Mouse (Mus musculus) hindbrain, embryonic 12.5 days (tissue): ENCODE results near the gene Pi4ka. TPM values are rescaled to one million over a fixed set of nuclear protein-coding genes. Genes with fewer than 3 reads are reported as not detected.

ENCODE experiments used
- ATAC-seq: fragments of 200-750 bp; cut with Nextera tagmentation; 2 replicates; pipeline ENCODE4 v1.8.0; 2017; ENCODE audit warnings: moderate TSS enrichment; ENCODE audit not compliant: low FRiP score
- H3K27ac ChIP-seq: fragments of 300-500 bp; sonication (generic); 2 replicates; pipeline ENCODE4 v1.5.1; 2016; ENCODE audit warnings: mild to moderate bottlenecking
- H3K27me3 ChIP-seq: fragments of 300-500 bp; sonication (generic); 2 replicates; pipeline ENCODE4 v1.6.1; 2016; ENCODE audit warnings: mild to moderate bottlenecking
- H3K36me3 ChIP-seq: fragments of 300-500 bp; sonication (generic); 2 replicates; pipeline ENCODE4 v1.6.1; 2016; ENCODE audit warnings: mild to moderate bottlenecking
- H3K4me1 ChIP-seq: fragments of 300-500 bp; sonication (generic); 2 replicates; pipeline ENCODE4 v1.6.1; 2016
- H3K4me2 ChIP-seq: fragments of 300-500 bp; sonication (generic); replicated peaks from 2 replicates; pipeline ENCODE4 v1.6.1; 2016; ENCODE audit warnings: mild to moderate bottlenecking
- H3K4me3 ChIP-seq: fragments of 300-500 bp; sonication (generic); 2 replicates; pipeline ENCODE4 v1.5.1; 2016; ENCODE audit warnings: mild to moderate bottlenecking
- H3K9ac ChIP-seq: fragments of 300-500 bp; sonication (generic); 2 replicates; pipeline ENCODE4 v1.6.1; 2016; ENCODE audit warnings: mild to moderate bottlenecking, moderate library complexity
- H3K9me3 ChIP-seq: fragments of 300-500 bp; sonication (generic); replicated peaks from 2 replicates; pipeline ENCODE4 v1.6.1; 2016; ENCODE audit warnings: mild to moderate bottlenecking
- WGBS: fragments of 180-500 bp; shearing (Covaris S2); methylation state at CpG from one replicate; pipeline ENCODE4 v1.1.7; 2016; 5-methylcytosine and 5-hydroxymethylcytosine counted together
- polyA plus RNA-seq: library from polyadenylated mRNA; unstranded; fragments of >200 nt; fragmentation: Nextera tagmentation; extraction: Ambion mirVana; gene quantifications from 2 replicates; pipeline ENCODE4 v1.2.1, GENCODE M21; 2016

Pi4ka gene
- polyA plus RNA-seq, 1 experiment from 2014 or later, result 64.8 TPM

DNA sequence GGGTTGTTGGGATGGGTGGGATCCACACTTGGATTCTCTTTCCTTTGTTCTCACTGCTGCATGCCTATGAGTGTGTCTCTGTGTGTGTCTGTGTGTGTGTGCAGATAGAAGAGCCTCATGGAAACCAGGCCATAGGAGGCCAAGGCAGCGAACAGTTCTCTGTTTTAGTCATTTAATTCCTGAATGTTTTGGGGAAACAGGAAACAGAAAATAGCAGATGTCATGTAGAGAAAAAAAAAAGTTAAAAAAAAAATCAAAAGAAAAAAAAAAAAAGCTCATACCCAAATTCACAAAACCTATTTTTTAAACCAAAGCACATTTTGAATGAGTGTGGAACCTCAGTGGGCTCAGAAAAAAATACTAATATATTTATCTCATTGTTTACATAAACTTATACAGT, 144.8 kb downstream of the Pi4ka start:
- no peak overlapping the region for H3K9ac ChIP-seq
- no peak overlapping the region for H3K27ac ChIP-seq
- H3K9me3 ChIP-seq, result no peaks in the 10 kb centered on the region
- WGBS, result 91% methylated on average over 1 of the region's 1 CpGs
- H3K4me2 ChIP-seq, result no peak overlapping the region
- ATAC-seq, result no peak
- no peak overlapping the region for H3K4me3 ChIP-seq
- no peaks in the 10 kb centered on the region for H3K4me1 ChIP-seq
- H3K36me3 ChIP-seq, result peaks cover 55% of the 10 kb centered on the region
- no peaks in the 10 kb centered on the region for H3K27me3 ChIP-seq

DNA sequence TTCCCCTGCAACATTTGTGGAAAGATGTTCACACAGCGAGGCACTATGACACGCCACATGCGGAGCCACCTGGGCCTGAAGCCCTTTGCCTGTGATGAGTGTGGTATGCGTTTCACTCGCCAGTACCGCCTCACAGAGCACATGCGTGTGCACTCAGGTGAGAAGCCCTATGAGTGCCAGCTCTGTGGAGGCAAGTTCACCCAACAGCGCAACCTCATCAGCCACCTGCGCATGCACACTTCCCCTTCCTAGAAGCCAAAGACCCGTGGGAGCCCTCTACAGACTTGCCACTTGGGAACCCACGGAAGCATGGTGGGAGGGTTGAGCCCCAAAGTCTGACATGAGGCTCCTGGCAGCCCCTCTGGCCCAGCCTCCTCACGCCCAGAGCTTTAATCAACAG, 147.2 kb downstream of the Pi4ka start:
- Histone ChIP-seq H3K4me2 (no peak overlapping the region), H3K36me3 (peaks cover 60% of the 10 kb centered on the region), H3K27ac (no peak overlapping the region), H3K9ac (no peak overlapping the region), H3K4me1 (peaks cover 8% of the 10 kb centered on the region), H3K27me3 (no peaks in the 10 kb centered on the region), H3K9me3 (no peaks in the 10 kb centered on the region), H3K4me3 (no peak overlapping the region)
- 92% methylated on average over 12 of the region's 12 CpGs for WGBS
- no peak for ATAC-seq

DNA sequence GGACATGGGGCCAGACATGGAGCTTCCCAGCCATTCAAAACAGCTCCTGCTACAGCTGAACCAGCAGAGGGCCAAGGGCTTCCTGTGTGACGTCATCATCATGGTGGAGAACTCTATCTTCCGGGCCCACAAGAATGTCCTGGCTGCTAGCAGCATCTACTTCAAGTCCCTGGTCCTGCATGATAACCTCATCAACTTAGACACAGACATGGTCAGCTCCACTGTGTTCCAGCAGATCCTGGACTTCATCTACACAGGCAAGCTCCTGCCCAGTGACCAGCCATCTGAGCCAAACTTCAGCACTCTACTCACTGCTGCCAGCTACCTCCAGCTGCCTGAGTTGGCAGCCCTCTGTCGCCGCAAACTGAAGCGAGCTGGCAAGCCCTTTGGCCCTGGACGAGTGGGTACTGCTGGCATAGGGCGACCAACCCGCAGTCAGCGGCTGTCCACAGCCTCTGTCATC, 148.7 kb downstream of the Pi4ka start:
- WGBS, result 95% methylated on average over 9 of the region's 9 CpGs
- H3K36me3 ChIP-seq, result peaks cover 59% of the 10 kb centered on the region
- ATAC-seq, result no peak
- no peaks in the 10 kb centered on the region for H3K27me3 ChIP-seq
- peaks cover 23% of the 10 kb centered on the region for H3K4me1 ChIP-seq
- H3K4me3 ChIP-seq, result no peak overlapping the region
- no peak overlapping the region for H3K27ac ChIP-seq
- no peak overlapping the region for H3K4me2 ChIP-seq
- no peak overlapping the region for H3K9ac ChIP-seq
- H3K9me3 ChIP-seq, result no peaks in the 10 kb centered on the region

DNA sequence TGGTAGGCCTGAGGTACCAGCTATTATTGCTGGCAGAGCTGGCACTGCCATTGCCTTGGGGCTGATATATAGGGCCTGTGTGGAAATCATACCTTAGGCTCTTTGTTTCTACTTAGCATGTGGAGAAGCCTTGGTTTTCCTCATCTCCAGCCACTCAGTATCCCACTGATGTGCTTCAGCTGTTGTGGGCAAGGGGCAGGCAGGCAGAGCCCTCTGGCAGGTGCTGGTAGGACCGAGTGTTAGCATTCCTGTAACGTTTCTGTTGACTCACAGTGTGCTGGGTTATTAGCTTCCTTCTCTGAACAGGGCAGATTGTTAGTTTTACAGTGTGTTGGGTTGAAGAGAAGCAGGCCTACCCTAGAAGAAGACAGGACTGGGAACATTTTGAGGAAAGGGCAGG, 150.8 kb downstream of the Pi4ka start:
- Histone ChIP-seq H3K27me3 (no peaks in the 10 kb centered on the region), H3K36me3 (peaks cover 40% of the 10 kb centered on the region), H3K4me1 (peaks cover 36% of the 10 kb centered on the region), H3K4me2 (no peak overlapping the region), H3K9ac (no peak overlapping the region), H3K27ac (0 out of 2 replicates have a peak overlapping the region, but pooled peaks have one; percentile 3), H3K4me3 (no peak overlapping the region), H3K9me3 (no peaks in the 10 kb centered on the region)
- 86% methylated on average over 2 of the region's 2 CpGs for WGBS
- ATAC-seq, result no peak

DNA sequence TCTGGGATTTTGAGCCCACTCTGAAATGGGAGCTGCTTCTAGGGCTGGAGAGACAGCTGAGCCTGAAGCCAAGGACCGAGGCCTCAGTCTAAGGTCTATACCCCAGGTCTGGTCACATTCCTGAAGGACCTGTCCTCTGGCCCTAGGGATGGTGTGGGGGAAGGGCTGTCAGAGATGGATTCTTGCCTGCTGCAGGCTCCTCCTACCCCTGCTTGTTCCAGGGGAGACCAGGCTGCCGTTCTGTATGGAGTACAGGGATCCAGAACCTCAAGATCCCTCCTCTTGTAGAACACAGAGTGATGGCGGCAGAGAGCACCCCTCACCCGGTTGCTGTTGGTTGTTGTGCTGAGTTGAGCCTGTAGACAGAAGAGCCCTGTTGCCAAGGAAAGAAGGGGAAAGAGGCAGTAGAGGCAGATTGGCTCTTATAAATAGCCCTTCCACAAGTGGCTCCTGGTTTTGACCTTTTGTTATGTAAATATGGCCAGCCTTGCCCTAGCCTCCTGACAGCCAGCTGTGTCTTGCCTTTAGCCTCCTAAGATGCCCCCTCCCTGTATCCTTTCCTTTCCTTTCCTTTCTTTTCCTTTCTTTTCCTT, 152.0 kb downstream of the Pi4ka start:
- WGBS, result 22% methylated on average over 4 of the region's 4 CpGs
- H3K36me3 ChIP-seq, result peaks cover 29% of the 10 kb centered on the region
- H3K27me3 ChIP-seq, result no peaks in the 10 kb centered on the region
- no peak overlapping the region for H3K4me3 ChIP-seq
- H3K9ac ChIP-seq, result 0 out of 2 replicates have a peak overlapping the region, but pooled peaks have one; percentile 9
- peaks cover 36% of the 10 kb centered on the region for H3K4me1 ChIP-seq
- ATAC-seq, result no peak
- H3K4me2 ChIP-seq, result no peak overlapping the region; the same call in 1 of the 2 replicates
- H3K9me3 ChIP-seq, result no peaks in the 10 kb centered on the region
- peak overlapping the region; percentile 35; the same call in 1 of the 2 replicates for H3K27ac ChIP-seq

DNA sequence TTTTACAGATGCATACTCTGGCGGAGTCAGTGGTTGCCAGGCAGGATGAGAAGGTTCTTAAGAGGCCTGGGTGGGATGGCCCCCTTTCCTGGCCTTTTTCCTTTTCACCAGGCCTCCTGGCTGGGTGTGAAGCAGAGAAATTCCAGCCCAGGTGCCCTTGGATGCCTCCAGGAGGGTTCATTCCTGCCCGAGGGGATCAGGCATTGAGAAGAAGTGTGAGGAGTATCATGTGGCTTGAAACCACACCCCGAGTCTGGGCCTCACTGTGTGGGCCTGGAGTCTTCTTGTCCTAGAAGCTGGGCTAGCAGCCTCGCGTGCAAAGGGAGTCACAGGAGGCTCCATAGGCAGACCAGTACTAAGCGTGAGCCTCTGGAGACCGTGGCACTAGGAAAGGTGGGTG, 153.3 kb downstream of the Pi4ka start:
- no peaks in the 10 kb centered on the region for H3K27me3 ChIP-seq
- no peak overlapping the region for H3K4me3 ChIP-seq
- WGBS, result 61% methylated on average over 7 of the region's 7 CpGs
- no peaks in the 10 kb centered on the region for H3K9me3 ChIP-seq
- no peak for ATAC-seq
- no peak overlapping the region for H3K4me2 ChIP-seq
- H3K9ac ChIP-seq, result no peak overlapping the region
- peaks cover 16% of the 10 kb centered on the region for H3K36me3 ChIP-seq
- peaks cover 36% of the 10 kb centered on the region for H3K4me1 ChIP-seq
- no peak overlapping the region for H3K27ac ChIP-seq

DNA sequence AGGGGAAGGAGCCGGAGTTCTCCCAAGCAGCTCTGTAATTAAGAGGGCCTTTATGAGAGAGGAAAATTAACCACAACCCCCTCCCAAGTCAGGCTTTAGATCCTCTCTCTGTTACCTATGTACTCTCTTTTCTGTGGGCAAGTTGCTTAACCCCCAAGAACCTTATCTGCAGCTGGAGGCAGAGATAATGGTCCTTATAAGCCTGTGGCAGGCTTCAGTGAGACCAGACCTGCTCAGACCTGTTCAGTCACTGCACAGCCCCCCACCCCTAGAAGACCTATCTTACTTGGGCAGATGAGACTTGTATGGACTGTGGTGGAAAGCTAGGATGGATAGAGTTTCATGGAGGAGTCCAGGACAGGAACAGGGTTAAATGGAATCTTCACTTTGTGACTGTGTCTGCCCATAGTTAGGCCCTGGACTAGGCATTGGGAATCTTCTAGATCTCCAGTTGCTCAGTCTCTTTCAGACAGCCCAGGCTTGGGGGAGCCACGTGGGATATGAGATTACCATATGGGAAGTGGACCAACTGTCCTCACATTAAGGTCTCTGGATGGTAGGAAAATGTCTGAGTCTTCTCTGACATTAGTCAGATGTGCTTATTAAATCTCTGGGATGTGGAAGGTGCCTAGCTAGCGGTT, 153.9 kb downstream of the Pi4ka start:
- Histone ChIP-seq H3K27ac (no peak overlapping the region), H3K4me1 (peaks cover 36% of the 10 kb centered on the region), H3K27me3 (no peaks in the 10 kb centered on the region), H3K9me3 (no peaks in the 10 kb centered on the region), H3K9ac (no peak overlapping the region), H3K4me3 (no peak overlapping the region), H3K4me2 (no peak overlapping the region), H3K36me3 (peaks cover 10% of the 10 kb centered on the region)
- 80% methylated on average over 3 of the region's 3 CpGs for WGBS
- ATAC-seq, result no peak

DNA sequence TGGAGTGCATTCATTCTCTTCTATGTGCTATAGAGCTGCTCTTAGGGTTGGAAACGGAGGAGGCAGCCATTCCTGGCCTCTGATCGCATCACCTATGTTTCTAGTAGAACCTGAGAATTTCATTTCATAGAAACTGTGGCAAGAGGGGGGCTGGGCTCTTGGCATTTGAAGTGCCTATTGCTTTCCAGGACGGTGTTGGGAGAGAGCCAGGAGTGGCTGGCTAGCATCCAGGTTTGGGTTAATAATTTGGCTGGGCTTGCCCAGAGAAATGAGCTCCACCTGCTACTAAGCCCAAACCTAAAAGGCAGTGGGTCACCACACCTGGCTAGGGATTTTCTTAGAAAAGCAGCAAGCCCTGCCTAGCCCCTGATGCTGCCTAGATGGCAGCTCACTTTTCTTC, 154.6 kb downstream of the Pi4ka start:
- Histone ChIP-seq H3K4me2 (no peak overlapping the region), H3K4me1 (peaks cover 36% of the 10 kb centered on the region), H3K9me3 (no peaks in the 10 kb centered on the region), H3K27ac (no peak overlapping the region), H3K4me3 (no peak overlapping the region), H3K36me3 (peaks cover 5% of the 10 kb centered on the region; the same call in 1 of the 2 replicates), H3K9ac (no peak overlapping the region), H3K27me3 (no peaks in the 10 kb centered on the region)
- no peak for ATAC-seq
- 74% methylated on average over 3 of the region's 3 CpGs for WGBS

DNA sequence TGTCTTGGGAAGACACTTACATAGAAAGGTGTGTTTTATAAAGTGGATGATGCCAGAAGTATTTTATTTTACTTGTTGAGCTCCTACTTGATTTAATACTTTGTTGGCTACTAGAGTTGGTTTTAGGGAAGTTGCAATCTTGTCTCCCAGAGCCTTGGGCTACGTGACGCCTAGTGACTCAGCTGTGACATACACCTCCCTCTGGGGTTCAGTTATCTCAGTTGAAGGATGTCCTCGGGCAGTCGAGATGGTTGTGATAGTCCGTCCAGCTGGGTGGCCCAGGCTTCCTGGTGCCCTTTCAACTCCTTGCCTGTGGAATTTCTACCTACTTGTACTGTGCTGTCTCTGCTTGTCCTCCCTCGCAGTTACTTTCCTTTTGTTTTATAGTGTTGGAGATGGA, 157.0 kb downstream of the Pi4ka start:
- WGBS, result 71% methylated on average over 6 of the region's 6 CpGs
- Histone ChIP-seq H3K4me3 (no peak overlapping the region), H3K36me3 (no peaks in the 10 kb centered on the region), H3K9ac (no peak overlapping the region), H3K27ac (no peak overlapping the region), H3K27me3 (no peaks in the 10 kb centered on the region), H3K9me3 (no peaks in the 10 kb centered on the region), H3K4me1 (peaks cover 30% of the 10 kb centered on the region), H3K4me2 (no peak overlapping the region)
- ATAC-seq, result no peak

DNA sequence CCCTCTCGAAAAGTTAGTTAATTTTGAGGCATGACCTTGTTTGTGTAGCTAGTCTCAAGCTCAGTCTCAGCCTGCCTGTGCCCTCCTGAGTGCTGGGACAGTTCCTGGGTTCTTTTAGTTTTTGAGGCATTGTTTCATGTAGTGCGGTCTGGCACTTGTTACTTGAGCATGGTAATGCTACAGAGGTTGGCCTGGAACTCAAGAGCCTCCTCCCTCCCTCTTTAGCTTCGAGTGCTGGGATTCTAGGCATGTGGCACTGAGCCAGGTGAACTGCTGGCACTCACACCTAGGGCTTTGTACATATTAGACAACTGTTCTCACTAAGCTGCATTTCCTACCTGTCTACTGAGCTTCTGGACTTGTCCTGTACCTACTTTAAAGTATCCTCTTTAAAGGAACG, 158.4 kb downstream of the Pi4ka start:
- no peaks in the 10 kb centered on the region for H3K9me3 ChIP-seq
- no peak overlapping the region for H3K9ac ChIP-seq
- H3K27ac ChIP-seq, result no peak overlapping the region
- no peak overlapping the region for H3K4me2 ChIP-seq
- ATAC-seq, result no peak
- no peak overlapping the region for H3K4me3 ChIP-seq
- WGBS, result 85% methylated on average over 4 of the region's 4 CpGs
- H3K4me1 ChIP-seq, result peaks cover 16% of the 10 kb centered on the region
- no peaks in the 10 kb centered on the region for H3K36me3 ChIP-seq
- no peaks in the 10 kb centered on the region for H3K27me3 ChIP-seq

DNA sequence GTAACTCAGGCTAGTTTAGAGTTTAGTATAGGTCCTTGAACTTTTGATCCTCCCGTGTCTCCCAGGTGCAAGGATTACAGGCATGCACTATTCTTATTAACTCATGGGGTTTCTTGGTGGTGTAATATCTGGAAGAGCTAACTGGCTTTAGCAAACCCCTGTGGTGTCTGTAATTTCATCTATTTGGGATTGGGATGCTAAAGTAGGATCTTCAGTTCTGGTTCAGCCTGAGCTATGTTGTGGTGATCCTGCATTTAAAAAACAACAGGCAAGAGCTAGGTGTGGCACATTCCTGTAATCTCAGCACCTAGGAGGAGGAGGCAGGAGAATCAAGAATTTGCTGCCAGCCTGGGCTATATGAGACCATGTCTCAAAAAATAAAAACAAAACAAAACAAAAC, 161.1 kb downstream of the Pi4ka start:
- no peak overlapping the region for H3K9ac ChIP-seq
- no peak overlapping the region for H3K27ac ChIP-seq
- no peak for ATAC-seq
- 95% methylated on average over 1 of the region's 1 CpGs for WGBS
- H3K4me2 ChIP-seq, result no peak overlapping the region
- H3K4me3 ChIP-seq, result no peak overlapping the region
- H3K4me1 ChIP-seq, result no peaks in the 10 kb centered on the region
- no peaks in the 10 kb centered on the region for H3K36me3 ChIP-seq
- H3K27me3 ChIP-seq, result no peaks in the 10 kb centered on the region
- no peaks in the 10 kb centered on the region for H3K9me3 ChIP-seq

DNA sequence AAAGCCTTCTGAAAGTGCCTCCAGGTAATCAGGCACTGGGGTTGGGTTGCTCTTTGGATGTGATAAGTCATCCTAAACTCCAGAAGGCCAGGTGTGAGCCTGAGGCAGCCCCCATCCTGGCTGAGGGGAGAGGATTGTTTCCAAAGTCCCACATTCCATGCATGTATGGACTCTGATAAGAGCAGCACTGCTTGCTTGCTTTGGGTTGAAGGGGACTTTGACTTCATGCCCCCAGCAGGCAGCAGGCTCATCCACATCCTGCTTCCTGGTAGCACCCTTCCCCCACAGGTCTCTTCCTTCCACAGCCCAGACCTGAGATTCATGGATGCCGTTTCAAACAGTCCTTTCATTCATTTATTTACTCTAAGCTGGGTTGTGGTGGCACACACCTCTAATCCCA, 162.4 kb downstream of the Pi4ka start:
- Histone ChIP-seq H3K36me3 (no peaks in the 10 kb centered on the region), H3K27me3 (no peaks in the 10 kb centered on the region), H3K4me2 (no peak overlapping the region), H3K27ac (no peak overlapping the region), H3K9me3 (no peaks in the 10 kb centered on the region), H3K4me1 (peaks cover 12% of the 10 kb centered on the region), H3K9ac (no peak overlapping the region), H3K4me3 (no peak overlapping the region)
- no peak for ATAC-seq
- 76% methylated on average over 1 of the region's 1 CpGs for WGBS

DNA sequence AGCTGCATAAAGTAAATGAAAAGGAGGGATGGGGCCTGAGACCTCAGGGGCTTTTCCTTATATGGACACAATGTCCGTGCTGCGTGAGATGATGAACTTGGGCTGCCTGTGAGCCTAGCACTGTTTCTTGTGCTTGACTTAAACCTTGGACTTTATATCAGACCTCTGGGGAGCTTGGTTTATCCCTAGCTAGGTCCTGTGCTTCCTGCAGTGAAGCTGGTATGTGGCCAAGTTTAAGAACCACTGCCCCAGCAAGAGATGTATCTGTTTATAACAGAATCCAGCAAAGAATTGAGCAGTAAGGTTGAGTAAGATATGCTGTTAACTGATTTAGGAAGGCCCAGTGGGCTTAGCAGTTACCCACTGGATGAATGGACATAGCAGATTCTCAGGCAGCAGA, 166.7 kb downstream of the Pi4ka start:
- Histone ChIP-seq H3K36me3 (no peaks in the 10 kb centered on the region), H3K27me3 (no peaks in the 10 kb centered on the region), H3K9ac (no peak overlapping the region), H3K27ac (no peak overlapping the region), H3K4me2 (no peak overlapping the region), H3K4me1 (peaks cover 45% of the 10 kb centered on the region), H3K9me3 (no peaks in the 10 kb centered on the region), H3K4me3 (no peak overlapping the region)
- WGBS, result 77% methylated on average over 2 of the region's 2 CpGs
- ATAC-seq, result no peak
